Mouse (Mus musculus) neural tube, embryonic 11.5 days (tissue): ENCODE results near the gene Cab39. TPM values are rescaled to one million over a fixed set of nuclear protein-coding genes. Genes with fewer than 3 reads are reported as not detected.
A peak's percentile ranks its signal among the peaks of the same experiment; 100 is the strongest.

Source experiments
- ATAC-seq: fragments of 200-750 bp; cut with Nextera tagmentation; 2 replicates; pipeline ENCODE4 v1.8.0; 2017; ENCODE audit warnings: moderate number of reproducible peaks, mild to moderate bottlenecking, moderate TSS enrichment, moderate library complexity; ENCODE audit not compliant: insufficient read depth, low FRiP score, low TSS enrichment
- DNase-seq: peaks from one replicate; pipeline ENCODE4 v3.0.0-alpha.2; 2015; ENCODE audit warnings: low spot score
- H3K27ac ChIP-seq: fragments of 300-500 bp; sonication (generic); 2 replicates; pipeline ENCODE4 v1.5.1; 2014; ENCODE audit warnings: low read depth, mild to moderate bottlenecking, low read length
- H3K27me3 ChIP-seq: fragments of 300-500 bp; sonication (generic); 2 replicates; pipeline ENCODE4 v1.6.1; 2014; ENCODE audit warnings: mild to moderate bottlenecking, low read length, mixed read lengths; ENCODE audit not compliant: control insufficient read depth, insufficient read depth
- H3K36me3 ChIP-seq: fragments of 300-500 bp; sonication (generic); 2 replicates; pipeline ENCODE4 v1.6.1; 2014; ENCODE audit warnings: mild to moderate bottlenecking, low read length, moderate library complexity, mixed read lengths; ENCODE audit not compliant: control insufficient read depth, insufficient read depth
- H3K4me1 ChIP-seq: fragments of 300-500 bp; sonication (generic); 2 replicates; pipeline ENCODE4 v1.6.1; 2014; ENCODE audit warnings: low read length, mixed read lengths; ENCODE audit not compliant: control insufficient read depth, insufficient read depth
- H3K4me2 ChIP-seq: fragments of 300-500 bp; sonication (generic); 2 replicates; pipeline ENCODE4 v1.6.1; 2014; ENCODE audit warnings: low read depth, mild to moderate bottlenecking, moderate library complexity
- H3K4me3 ChIP-seq: fragments of 300-500 bp; sonication (generic); 2 replicates; pipeline ENCODE4 v1.5.1; 2014; ENCODE audit warnings: low read depth, low read length
- H3K9ac ChIP-seq: fragments of 300-500 bp; sonication (generic); 2 replicates; pipeline ENCODE4 v1.6.1; 2014; ENCODE audit warnings: mild to moderate bottlenecking, low read length
- H3K9me3 ChIP-seq: fragments of 300-500 bp; sonication (generic); 2 replicates; pipeline ENCODE4 v1.6.1; 2016; ENCODE audit warnings: low read length; ENCODE audit not compliant: control insufficient read depth
- WGBS: fragments of 180-500 bp; shearing (Covaris S2); extraction: QIAGEN DNeasy Blood & Tissue Kit; methylation state at CpG from one replicate; pipeline ENCODE4 v1.1.7; 2014; 5-methylcytosine and 5-hydroxymethylcytosine counted together
- polyA plus RNA-seq: library from polyadenylated mRNA; unstranded; fragments of >200 nt; fragmentation: Nextera tagmentation; extraction: Ambion mirVana; gene quantifications from 2 replicates; pipeline ENCODE4 v1.2.1, GENCODE M21; 2014

The Cab39 gene
- polyA plus RNA-seq, 1 experiment from 2014 or later = 70.5 TPM

- Histone ChIP-seq H3K4me2 (no peak overlapping the region), H3K9ac (no peak overlapping the region), H3K36me3 (no peaks in the 10 kb centered on the region), H3K27ac (no peak overlapping the region), H3K4me1 (no peaks in the 10 kb centered on the region), H3K9me3 (no peaks in the 10 kb centered on the region), H3K4me3 (no peak overlapping the region), H3K27me3 (no peaks in the 10 kb centered on the region)
- DNase-seq = no peak
- no peak for ATAC-seq
- WGBS = 61% methylated on average over 10 of the region's 10 CpGs
These were observed 17.1 kb upstream of the Cab39 start for GRCm38 (mm10) chr1:85776154-85776553.

GRCm38 (mm10) chr1:85778436-85778835, 14.8 kb upstream of the Cab39 start, which contains the start of gene A630001G21Rik:
TSS of gene A630001G21Rik (minus strand) at chr1:85778643.
- Histone ChIP-seq H3K27me3 (no peaks in the 10 kb centered on the region), H3K9me3 (no peaks in the 10 kb centered on the region), H3K27ac (no peak within 1 kb of the TSS), H3K4me3 (no peak within 1 kb of the TSS), H3K4me2 (no peak within 1 kb of the TSS), H3K9ac (no peak within 1 kb of the TSS), H3K36me3 (no peaks in the 10 kb centered on the region), H3K4me1 (no peaks in the 10 kb centered on the region)
- no peak for ATAC-seq
- DNase-seq = no peak
- 91% methylated on average over 4 of the region's 4 CpGs for WGBS

GRCm38 (mm10) chr1:85779012-85779411, 14.2 kb upstream of the Cab39 start:
- no peaks in the 10 kb centered on the region for H3K27me3 ChIP-seq
- WGBS = 63% methylated on average over 3 of the region's 3 CpGs

GRCm38 (mm10) chr1:85779428-85780180, 13.6 kb upstream of the Cab39 start:
- ATAC-seq = no peak
- no peak overlapping the region for H3K27ac ChIP-seq
- no peak overlapping the region for H3K4me3 ChIP-seq
- H3K27me3 ChIP-seq = no peaks in the 10 kb centered on the region
- no peak for DNase-seq
- 79% methylated on average over 4 of the region's 4 CpGs for WGBS
- H3K4me2 ChIP-seq = no peak overlapping the region
- no peaks in the 10 kb centered on the region for H3K4me1 ChIP-seq
- no peak overlapping the region for H3K9ac ChIP-seq
- H3K36me3 ChIP-seq = no peaks in the 10 kb centered on the region
- no peaks in the 10 kb centered on the region for H3K9me3 ChIP-seq

More at GRCm38 (mm10) chr1:85779012-85779411, 14.2 kb upstream of the Cab39 start:
- H3K9me3 ChIP-seq = no peaks in the 10 kb centered on the region
- H3K4me2 ChIP-seq = no peak overlapping the region
- H3K4me3 ChIP-seq = no peak overlapping the region
- no peak overlapping the region for H3K9ac ChIP-seq
- no peaks in the 10 kb centered on the region for H3K36me3 ChIP-seq
- DNase-seq (no peak), ATAC-seq (no peak)
- no peak overlapping the region for H3K27ac ChIP-seq
- H3K4me1 ChIP-seq = no peaks in the 10 kb centered on the region

GRCm38 (mm10) chr1:85790565-85790964, 2.7 kb upstream of the Cab39 start:
- no peak for DNase-seq
- Histone ChIP-seq H3K4me1 (0 out of 2 replicates have a peak, but pooled peaks cover 7% of the 10 kb centered on the region), H3K36me3 (no peaks in the 10 kb centered on the region), H3K9me3 (no peaks in the 10 kb centered on the region), H3K4me2 (no peak overlapping the region), H3K9ac (no peak overlapping the region), H3K27me3 (no peaks in the 10 kb centered on the region), H3K4me3 (no peak overlapping the region), H3K27ac (no peak overlapping the region)
- WGBS = 82% methylated on average over 3 of the region's 3 CpGs
- no peak for ATAC-seq

GRCm38 (mm10) chr1:85791476-85791875, 1.8 kb upstream of the Cab39 start:
- H3K4me2 ChIP-seq = no peak overlapping the region
- H3K4me1 ChIP-seq = 0 out of 2 replicates have a peak, but pooled peaks cover 7% of the 10 kb centered on the region
- WGBS = 85% methylated on average over 3 of the region's 3 CpGs
- no peak for ATAC-seq
- no peak for DNase-seq
- no peak overlapping the region for H3K27ac ChIP-seq
- H3K36me3 ChIP-seq = no peaks in the 10 kb centered on the region
- H3K9ac ChIP-seq = no peak overlapping the region
- H3K4me3 ChIP-seq = no peak overlapping the region
- H3K27me3 ChIP-seq = no peaks in the 10 kb centered on the region
- no peaks in the 10 kb centered on the region for H3K9me3 ChIP-seq

GRCm38 (mm10) chr1:85794106-85794771, 998 bp downstream of the Cab39 start:
- H3K4me2 ChIP-seq = peak overlapping the region; percentile 70
- DNase-seq (peak; percentile 59), ATAC-seq (peak; percentile 20; the same call in 1 of the 2 replicates)
- under 1% methylated on average over 38 of the region's 38 CpGs for WGBS
- peak overlapping the region; percentile 98 for H3K9ac ChIP-seq
- H3K27me3 ChIP-seq = no peaks in the 10 kb centered on the region
- H3K36me3 ChIP-seq = no peaks in the 10 kb centered on the region
- H3K4me1 ChIP-seq = 0 out of 2 replicates have a peak, but pooled peaks cover 7% of the 10 kb centered on the region
- peak overlapping the region; percentile 94 for H3K27ac ChIP-seq
- peak overlapping the region; percentile 96 for H3K4me3 ChIP-seq
- H3K9me3 ChIP-seq = no peaks in the 10 kb centered on the region

- H3K9me3 ChIP-seq = no peaks in the 10 kb centered on the region
- no peaks in the 10 kb centered on the region for H3K27me3 ChIP-seq
- H3K36me3 ChIP-seq = no peaks in the 10 kb centered on the region
- H3K9ac ChIP-seq = no peak overlapping the region
- H3K4me3 ChIP-seq = no peak overlapping the region
- 84% methylated on average over 3 of the region's 3 CpGs for WGBS
- DNase-seq (no peak), ATAC-seq (no peak)
- no peak overlapping the region for H3K4me2 ChIP-seq
- 0 out of 2 replicates have a peak, but pooled peaks cover 7% of the 10 kb centered on the region for H3K4me1 ChIP-seq
- no peak overlapping the region for H3K27ac ChIP-seq
These were observed 2.0 kb downstream of the Cab39 start for GRCm38 (mm10) chr1:85795196-85795595.
